In the genomic region with DNA sequence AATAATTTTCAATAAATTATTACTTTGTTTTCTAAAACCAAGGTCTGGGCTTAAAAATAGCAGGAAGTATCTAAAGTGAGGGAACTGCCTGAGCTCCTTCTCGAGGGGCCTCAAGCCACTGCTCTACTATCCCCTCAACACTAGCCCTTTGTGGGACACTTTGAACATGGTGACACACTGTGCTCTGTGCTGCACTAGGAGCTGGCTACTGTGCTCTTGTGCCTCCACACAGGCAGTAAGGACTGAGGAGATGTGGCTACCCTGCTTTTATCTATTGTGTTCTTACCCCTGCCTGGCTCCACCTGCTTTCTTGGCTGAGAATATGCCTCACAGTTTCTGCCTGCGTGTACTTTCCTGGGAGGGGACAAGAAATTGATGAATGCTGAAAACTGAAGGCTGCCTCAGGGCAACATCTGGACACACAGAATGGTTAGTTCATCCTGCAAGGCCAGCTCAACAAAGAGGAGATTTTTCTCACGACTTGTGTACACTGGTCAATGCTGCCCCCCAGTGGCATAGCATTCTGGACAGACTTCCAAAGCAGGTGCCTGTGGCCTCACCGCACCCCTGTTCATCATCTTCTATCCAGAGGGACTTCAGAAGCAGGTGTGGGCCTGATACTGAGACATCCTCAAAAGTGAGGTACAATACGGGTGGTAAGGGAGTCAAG, we compare ENCODE assay signal across 8 mouse cellular contexts.
DNase-seq lines count a peak whose midpoint lies in the region; ATAC-seq and TF ChIP-seq lines count a peak whose summit lies in the region.

No protein-coding gene starts in this region.

- no peak overlapping the region for H3K9ac ChIP-seq in intestine, postnatal 0 days (ENCODE audit: low read depth, low read length)
- no peak overlapping the region for H3K9ac ChIP-seq in intestine, embryonic 16.5 days (ENCODE audit: low read depth, low read length)
- H3K9ac ChIP-seq in hindbrain, embryonic 11.5 days (ENCODE audit: low read depth, low read length): no peak overlapping the region

- no peaks in the 10 kb centered on the region for H3K9me3 ChIP-seq in intestine, postnatal 0 days (ENCODE audit: control insufficient read depth)
- H3K9me3 ChIP-seq in intestine, embryonic 16.5 days (ENCODE audit: control insufficient read depth, low read length): no peaks in the 10 kb centered on the region
- no peaks in the 10 kb centered on the region for H3K9me3 ChIP-seq in hindbrain, embryonic 11.5 days (ENCODE audit: control insufficient read depth, low read length)
- no peaks in the 10 kb centered on the region for H3K9me3 ChIP-seq in limb, embryonic 10.5 days (replicated peaks)

- no peak overlapping the region for H3K4me2 ChIP-seq in intestine, postnatal 0 days (replicated peaks; ENCODE audit: low read depth)
- H3K4me2 ChIP-seq in intestine, embryonic 16.5 days (ENCODE audit: low read depth, low read length): no peak overlapping the region
- no peak overlapping the region for H3K4me2 ChIP-seq in hindbrain, embryonic 11.5 days (replicated peaks; ENCODE audit: low read depth, low read length)

- TF ChIP-seq CTCF in intestine, postnatal 0 days (IDR thresholded peaks at IDR 0.05; ENCODE audit: low read depth): peak; percentile 77

- WGBS in intestine, postnatal 0 days: 59% methylated on average over 5 of the region's 5 CpGs
- WGBS in intestine, embryonic 16.5 days: 62% methylated on average over 5 of the region's 5 CpGs
- 70% methylated on average over 5 of the region's 5 CpGs for WGBS in hindbrain, embryonic 11.5 days
- 59% methylated on average over 5 of the region's 5 CpGs for whole genome bisulfite sequencing in limb, embryonic 10.5 days

- no peak for ATAC-seq in intestine, postnatal 0 days
- no peak for ATAC-seq in intestine, embryonic 16.5 days
- 0 out of 2 replicates have a peak, but pooled peaks have one; percentile 33 for ATAC-seq in hindbrain, embryonic 11.5 days (ENCODE audit: low FRiP score)
- no peak for ATAC-seq in activated CD4-positive, CD25-positive, alpha-beta regulatory T cell, adult 4 months

- H3K36me3 ChIP-seq in intestine, postnatal 0 days (ENCODE audit: control insufficient read depth, insufficient read depth): peaks cover 65% of the 10 kb centered on the region
- H3K36me3 ChIP-seq in intestine, embryonic 16.5 days (ENCODE audit: control insufficient read depth, insufficient read depth, low read length): peaks cover 5% of the 10 kb centered on the region; the same call in 1 of the 2 replicates
- H3K36me3 ChIP-seq in hindbrain, embryonic 11.5 days (ENCODE audit: control insufficient read depth, insufficient read depth, low read length): peaks cover 2% of the 10 kb centered on the region; the same call in 1 of the 2 replicates
- H3K36me3 ChIP-seq in limb, embryonic 10.5 days: peaks cover 73% of the 10 kb centered on the region

- no peaks in the 10 kb centered on the region for H3K4me1 ChIP-seq in intestine, postnatal 0 days (replicated peaks; ENCODE audit: control insufficient read depth, insufficient read depth, low read length)
- no peaks in the 10 kb centered on the region for H3K4me1 ChIP-seq in intestine, embryonic 16.5 days (ENCODE audit: control insufficient read depth, insufficient read depth, low read length)
- H3K4me1 ChIP-seq in hindbrain, embryonic 11.5 days (replicated peaks; ENCODE audit: control insufficient read depth, insufficient read depth, low read length): no peaks in the 10 kb centered on the region
- peaks cover 27% of the 10 kb centered on the region for H3K4me1 ChIP-seq in limb, embryonic 10.5 days

- DNase-seq in NIH3T3 (ENCODE audit: low read depth): peak; percentile 92
- peak; percentile 54 to 62 for DNase-seq in cerebellum, postnatal 36 days
- DNase-seq in hindbrain, embryonic 11.5 days (ENCODE audit: low spot score): peak; percentile 73
- peak; percentile 83 for DNase-seq in limb, embryonic 10.5 days (ENCODE audit: low spot score)
- peak; percentile 30 for DNase-seq in retina, adult 2 months (ENCODE audit: low read depth, low spot score)

- H3K4me3 ChIP-seq in intestine, postnatal 0 days (ENCODE audit: low read depth, low read length): no peak overlapping the region
- no peak overlapping the region for H3K4me3 ChIP-seq in intestine, embryonic 16.5 days (ENCODE audit: low read length)
- no peak overlapping the region for H3K4me3 ChIP-seq in hindbrain, embryonic 11.5 days (ENCODE audit: low read depth, low read length)
- H3K4me3 ChIP-seq in limb, embryonic 10.5 days: no peak overlapping the region

- no peaks in the 10 kb centered on the region for H3K27me3 ChIP-seq in intestine, postnatal 0 days (replicated peaks; ENCODE audit: control insufficient read depth, insufficient read depth, low read length)
- H3K27me3 ChIP-seq in intestine, embryonic 16.5 days (replicated peaks; ENCODE audit: control insufficient read depth, insufficient read depth, low read length): no peaks in the 10 kb centered on the region
- no peaks in the 10 kb centered on the region for H3K27me3 ChIP-seq in hindbrain, embryonic 11.5 days (ENCODE audit: control insufficient read depth, insufficient read depth, low read length)
- H3K27me3 ChIP-seq in limb, embryonic 10.5 days (ENCODE audit: low read depth, poor library complexity, severe bottlenecking): no peaks in the 10 kb centered on the region

- no peak overlapping the region for H3K27ac ChIP-seq in intestine, postnatal 0 days (ENCODE audit: low read depth, low read length)
- H3K27ac ChIP-seq in intestine, embryonic 16.5 days (ENCODE audit: low read length): no peak overlapping the region
- H3K27ac ChIP-seq in hindbrain, embryonic 11.5 days (ENCODE audit: low read depth, low read length): no peak overlapping the region
- H3K27ac ChIP-seq in limb, embryonic 10.5 days: peak overlapping the region; percentile 74

Comparison
In these comparisons a context has a peak if more than half of its experiments do, and no peak if none do; other contexts are left out.
1. DNase-seq: peak in every context shown above with its lines; median percentile 92 in NIH3T3; 83 in limb, embryonic 10.5 days; 73 in hindbrain, embryonic 11.5 days; 58 in cerebellum, postnatal 36 days; 30 in retina, adult 2 months.